Mouse (Mus musculus): ENCODE results near the gene Rag1.

Gene Rag1

DNA sequence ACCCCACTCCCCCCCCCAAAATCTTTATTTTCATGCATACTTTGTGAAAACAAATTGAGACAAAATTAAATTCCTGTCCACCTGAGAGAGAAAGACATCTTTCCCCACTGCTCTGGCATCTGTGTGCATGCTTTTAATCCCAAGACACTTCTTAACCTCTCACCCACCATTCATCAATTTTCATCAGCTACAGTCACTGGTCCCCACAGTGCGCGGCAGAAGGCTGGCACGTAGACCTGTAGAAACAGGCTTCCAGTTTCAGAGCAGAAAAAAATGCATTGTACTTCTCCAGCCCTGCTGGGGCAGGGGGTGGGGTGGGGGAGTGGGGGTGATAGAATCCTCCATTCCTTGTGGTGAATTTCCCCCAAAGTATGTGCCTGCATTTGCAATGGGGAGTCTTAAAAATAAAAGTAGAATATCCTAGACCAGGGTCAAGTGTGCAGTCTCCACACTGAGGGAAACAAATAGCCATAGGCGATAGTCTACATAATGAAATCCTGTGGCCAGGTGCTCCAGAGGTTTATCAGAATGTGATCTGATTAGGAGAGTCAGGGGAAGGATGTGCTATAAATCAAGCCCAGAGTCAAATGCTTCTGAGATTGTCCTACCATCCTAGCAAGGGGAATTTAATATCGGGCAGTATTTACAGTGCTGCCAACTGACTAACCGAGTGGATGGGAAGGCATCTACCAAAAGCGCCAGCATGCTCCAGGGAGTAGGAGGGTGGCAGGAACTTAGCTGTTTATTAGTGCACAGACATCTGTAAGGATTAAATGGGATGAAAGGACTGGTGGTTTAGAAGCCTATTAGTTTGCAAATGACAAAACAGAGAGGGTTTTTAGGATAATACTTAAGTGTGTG, 10.1 kb downstream of the Rag1 start:
- DNase-seq (ENCODE audit: low spot score), result no peak

DNA sequence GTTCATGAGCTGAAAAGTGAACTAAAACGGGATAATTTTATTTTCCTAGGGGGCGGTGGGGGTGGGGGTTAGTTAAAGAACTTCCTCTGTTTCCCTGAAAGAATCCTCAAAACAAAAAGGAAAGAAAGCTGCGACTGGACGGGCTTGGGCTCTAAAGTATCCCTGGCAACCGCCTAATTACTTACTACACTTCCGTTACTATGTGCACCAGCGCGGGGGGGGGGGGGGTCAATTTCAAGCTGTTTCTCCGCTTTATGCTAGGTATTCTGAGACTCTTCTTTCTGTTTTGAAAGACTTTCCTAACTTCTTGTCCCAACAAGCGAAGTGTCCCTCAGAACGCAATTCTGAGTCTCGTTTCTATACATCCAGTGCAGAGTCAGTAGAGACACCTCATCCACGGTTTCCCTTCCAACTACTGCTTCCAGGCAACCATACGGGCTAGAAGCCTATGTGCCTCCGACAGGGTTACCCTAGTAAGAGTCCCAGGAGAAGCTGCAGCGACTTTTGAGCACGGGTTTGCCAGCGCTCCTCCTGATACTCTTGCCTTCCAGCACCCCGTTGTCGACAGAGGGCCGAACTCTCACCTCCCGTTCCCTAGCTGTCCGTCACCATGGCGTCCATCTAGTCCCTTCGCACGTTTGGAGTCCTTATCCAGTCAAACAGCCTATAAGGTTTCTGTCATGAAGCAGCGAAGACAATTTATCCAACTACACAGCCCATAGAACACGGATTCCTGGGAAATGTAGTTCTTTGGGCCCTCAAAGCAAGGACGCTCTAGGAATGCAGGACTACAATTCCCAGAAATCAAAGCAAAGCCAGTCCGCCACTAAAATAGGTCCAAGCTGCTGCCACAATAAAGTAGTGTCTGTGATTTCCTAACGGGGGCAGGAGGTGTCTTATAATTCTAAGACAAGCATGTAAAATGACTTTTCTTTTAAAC, 20.7 kb downstream of the Rag1 start:
- DNase-seq (ENCODE audit: low spot score), result peak; percentile 19

DNA sequence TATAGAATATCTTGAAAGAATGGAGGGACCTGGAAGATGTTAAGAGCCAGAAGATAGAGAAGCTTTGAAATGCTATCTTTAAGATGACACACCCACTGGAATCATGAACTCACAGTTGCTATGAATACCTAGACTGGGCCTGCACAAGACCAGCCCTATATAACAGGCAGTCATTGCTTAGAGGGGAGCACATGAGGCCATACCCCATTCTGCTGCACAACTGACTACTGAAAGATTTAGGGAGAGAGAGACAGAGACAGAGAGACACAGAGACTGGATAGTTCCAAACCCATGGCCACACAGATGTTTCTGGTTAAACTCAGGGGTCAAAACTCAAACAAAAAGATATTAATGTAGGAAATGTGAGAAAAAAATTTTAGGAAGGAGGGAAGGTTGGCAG, 22.1 kb downstream of the Rag1 start:
- no peak for DNase-seq (ENCODE audit: low spot score)

DNA sequence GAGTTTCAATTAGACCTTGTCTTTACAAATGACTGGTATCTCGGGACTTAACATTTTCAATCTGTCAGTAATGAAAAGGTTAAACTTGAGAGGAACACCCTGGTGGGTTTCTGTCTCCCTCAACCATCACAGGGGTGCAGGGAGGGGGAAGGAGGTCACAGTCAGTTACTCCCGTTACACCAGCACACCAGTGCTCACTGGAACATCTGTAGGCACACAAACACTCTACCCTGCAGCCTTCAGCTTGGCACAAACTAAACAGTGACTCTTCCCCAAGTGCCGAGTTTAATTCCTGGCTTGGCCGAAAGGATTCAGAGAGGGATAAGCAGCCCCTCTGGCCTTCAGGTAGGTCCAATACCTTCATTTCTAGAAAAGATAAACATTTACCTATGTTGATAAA, 24.8 kb downstream of the Rag1 start, which contains the start of gene Rag2:
Rag2 (plus strand) TSS at position 193 of the 400 bp plus-strand sequence.
- DNase-seq (ENCODE audit: low spot score), result no peak

DNA sequence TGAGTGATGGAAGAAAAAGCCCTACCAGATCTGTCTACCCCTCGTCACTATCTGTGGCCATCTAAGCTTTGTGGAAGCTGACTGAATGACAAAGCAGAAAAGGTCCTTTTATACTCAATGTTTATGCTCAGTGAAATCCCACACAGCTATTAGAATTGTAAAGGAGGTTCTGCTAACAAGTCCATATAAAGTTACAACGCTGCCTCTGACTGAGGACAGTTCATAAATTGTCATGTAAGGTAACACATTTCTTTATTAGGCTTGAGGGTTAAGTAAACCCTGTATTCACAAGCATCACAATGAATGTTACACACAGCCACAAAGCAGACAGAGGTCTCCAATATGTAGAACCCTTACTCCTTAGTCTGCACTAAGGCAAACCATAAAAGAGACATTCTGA, 25.3 kb downstream of the Rag1 start:
- DNase-seq (ENCODE audit: low spot score), result no peak

DNA sequence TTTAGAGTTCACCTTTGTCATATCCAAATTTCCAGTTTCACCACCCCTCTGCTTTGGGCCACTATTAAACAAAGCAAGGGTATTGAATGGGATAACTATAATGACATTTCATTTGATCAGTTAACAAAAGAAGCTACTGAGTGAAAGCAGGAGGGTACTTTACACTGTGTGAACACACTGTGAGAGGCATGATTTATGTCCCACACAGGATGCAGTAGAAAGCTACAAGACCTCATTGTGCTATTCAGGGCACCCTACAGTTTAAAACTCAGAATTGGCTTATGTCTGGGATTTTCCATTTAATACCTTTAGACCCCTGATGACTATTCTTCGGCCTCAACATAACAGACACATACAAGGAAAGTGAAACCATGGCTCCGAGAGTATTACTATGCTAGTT, 26.3 kb downstream of the Rag1 start:
- DNase-seq (ENCODE audit: low spot score), result no peak

DNA sequence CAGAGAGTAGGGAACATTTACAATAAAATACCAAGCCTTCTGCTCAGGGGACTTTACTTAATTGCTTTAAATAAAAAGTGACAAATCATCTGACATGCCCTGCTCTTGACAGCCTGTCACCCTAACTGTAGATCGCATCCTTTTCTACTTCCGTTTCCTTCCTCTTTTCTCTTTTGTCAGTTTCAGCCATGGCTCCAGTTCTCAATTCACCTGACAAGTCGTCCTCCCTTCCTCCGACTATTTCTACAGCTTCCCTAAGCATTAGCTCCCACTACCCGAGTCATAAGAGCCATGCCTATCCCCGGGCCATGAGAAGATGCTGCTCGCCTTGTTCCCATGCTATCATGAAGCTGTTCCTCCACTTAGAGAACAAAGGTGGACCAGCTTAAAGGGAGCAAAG, 27.7 kb downstream of the Rag1 start:
- DNase-seq (ENCODE audit: low spot score), result no peak

DNA sequence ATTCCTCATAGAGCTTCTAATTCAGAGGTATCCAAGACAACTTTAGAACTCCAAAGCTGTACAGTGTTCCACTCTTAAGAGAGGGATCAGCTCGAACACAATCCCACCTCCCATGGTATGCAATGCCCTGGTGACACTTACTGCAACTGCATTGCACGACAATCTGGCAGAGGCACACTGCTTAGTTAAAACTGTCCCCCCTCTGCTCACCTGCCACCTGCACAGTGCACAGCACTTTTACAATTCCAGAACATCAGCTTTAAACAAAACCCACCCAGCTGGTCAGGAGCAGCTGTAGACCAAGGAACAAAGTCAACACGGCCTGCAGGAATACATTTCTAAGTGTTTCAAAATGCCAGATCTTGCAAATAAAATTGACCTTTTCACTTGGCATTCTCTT, 28.4 kb downstream of the Rag1 start:
- no peak for DNase-seq (ENCODE audit: low spot score)

DNA sequence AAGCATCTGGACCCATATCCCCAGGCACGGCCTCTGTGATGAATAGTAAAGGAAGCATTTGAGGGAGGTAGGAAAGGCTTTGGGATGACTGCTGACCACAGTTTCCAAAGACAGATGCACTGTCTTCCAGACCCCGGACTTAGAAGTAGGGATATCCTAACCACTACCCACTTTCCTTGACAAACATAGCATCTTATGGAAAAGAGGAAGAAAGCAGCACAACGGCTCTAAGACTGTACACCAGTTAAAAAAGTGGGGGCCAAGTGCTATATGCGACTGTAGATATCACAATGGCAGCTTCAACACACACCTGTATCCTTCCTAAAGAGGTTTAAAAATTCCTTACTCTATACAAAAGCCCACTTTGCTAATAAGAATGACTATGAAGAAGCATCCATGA, 30.9 kb downstream of the Rag1 start:
- no peak for DNase-seq (ENCODE audit: low spot score)

DNA sequence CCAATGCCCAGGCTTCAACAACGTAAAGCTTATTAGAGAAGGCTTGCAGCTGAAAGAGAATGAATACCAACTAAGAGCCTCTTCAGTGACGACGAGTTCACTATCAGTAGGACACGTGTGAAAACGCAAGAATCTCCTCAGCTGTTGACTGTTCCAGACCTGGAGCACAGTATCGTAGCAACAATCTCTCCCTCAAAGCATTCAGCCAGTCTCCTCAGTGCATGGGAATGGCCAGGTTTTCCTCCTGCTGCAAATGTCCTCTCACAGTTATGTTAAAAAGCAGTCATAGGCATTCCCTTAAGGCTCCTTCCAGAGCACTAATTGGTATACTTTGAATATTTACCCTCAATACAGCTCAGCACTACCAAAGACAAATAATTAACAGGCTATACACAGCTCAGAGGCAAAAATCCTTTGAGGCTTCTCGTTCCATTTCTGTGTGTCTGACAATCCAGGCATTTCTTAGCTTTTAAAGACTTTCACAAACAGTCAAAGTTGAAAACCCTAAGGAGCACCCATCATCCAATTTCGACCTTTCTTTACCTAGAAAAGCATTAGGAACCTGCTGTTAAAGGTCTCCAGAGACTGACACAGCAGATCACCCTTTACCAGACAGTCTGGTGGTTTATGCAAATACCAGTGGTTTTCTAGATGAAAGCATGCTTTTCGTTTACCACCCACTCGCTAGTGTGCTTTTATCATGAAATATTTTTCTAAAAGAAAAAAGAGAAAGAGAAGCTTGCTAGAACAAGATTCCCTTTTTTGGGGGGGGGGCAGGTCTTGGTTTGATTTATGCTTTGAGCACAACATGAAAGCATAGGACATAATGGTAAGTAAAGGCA, 33.6 kb downstream of the Rag1 start:
- DNase-seq (ENCODE audit: low spot score), result no peak

DNA sequence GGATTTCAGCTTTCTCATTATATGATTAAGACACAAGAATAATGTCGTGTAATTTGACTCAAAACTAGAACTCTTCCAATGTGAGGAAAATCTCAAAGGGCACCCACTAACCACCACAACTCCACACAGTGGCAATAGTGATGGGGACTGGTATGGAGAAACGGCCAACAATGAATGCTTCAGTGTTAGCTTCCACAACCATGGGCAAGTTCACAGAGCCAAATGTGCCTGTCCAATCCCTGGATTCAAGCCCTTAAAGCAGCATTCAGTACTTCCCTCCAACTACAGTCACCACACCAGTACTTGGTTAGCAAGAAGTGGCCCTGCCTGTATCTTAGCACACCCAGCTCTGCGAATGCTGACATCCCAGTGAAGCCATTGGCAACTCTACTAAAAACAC, 38.4 kb downstream of the Rag1 start:
- DNase-seq (ENCODE audit: low spot score), result no peak

DNA sequence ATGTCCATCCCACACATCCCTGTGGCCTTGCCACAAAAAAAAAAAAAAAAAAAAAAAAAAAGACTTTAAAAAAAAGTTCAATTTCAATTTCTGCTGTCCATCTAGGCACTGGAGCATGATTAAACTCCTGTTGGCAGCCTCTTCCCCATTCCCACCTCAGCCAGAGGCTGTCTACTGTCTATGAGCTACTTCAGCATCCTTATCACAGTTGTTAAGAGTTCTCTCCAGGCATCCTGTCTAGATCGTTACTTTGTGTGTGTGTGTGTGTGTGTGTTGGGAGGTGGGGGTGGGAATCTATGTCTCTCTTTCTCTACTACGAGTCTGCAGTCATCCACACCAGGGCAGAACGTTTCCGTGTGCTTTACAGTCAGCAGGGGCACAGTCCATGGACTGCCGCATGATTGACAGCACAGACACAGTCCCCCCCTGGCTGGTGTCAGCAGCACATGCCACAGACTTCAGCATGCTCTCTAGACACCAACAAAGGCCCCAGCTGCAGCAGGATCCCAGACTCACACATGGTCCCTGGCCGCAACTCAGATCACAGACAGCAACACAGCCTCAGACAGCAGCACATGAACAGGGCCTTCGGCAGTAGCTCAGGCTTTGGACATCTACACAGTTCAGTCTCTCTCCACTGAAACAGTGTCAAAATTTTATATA, 40.9 kb downstream of the Rag1 start:
- no peak for DNase-seq (ENCODE audit: low spot score)

DNA sequence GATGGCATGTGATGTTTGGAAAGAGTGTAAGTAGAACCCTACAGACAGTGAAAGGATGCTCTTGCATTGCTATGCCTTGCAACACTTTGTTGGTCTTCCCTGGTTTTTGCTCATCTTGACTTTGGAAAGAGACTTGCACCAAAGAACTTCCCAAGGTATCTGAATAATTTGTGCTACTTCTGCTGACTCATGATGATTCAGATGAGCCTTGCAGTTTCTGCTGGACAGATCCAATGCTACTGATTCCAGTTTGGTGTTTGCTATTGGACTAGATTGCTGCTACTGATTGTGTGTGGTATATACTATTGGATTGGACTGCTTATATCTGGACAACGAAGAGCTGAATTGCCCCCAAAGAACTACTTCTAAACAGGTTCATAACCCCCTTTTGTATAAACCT, 46.2 kb downstream of the Rag1 start:
- DNase-seq (ENCODE audit: low spot score), result no peak

DNA sequence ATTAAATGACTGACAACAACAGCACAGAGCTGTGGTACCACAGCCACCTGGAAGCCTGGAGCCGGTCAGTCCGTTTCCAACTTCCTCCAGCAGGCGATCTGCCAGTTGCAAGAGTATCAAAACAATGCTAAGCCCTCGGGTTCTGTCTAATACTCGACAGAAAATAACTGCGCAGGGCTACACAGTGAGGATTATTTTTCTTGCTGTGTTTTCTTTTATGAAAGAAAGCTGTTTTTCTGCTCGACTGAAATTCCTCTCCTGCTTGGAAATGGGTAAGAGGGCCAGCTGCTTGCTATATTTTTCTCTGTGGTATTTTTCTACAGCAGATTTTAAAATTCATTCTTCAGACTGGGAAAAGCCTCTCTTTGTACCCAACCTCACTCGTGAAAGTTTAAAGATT, 48.6 kb downstream of the Rag1 start:
- DNase-seq (ENCODE audit: low spot score), result no peak

DNA sequence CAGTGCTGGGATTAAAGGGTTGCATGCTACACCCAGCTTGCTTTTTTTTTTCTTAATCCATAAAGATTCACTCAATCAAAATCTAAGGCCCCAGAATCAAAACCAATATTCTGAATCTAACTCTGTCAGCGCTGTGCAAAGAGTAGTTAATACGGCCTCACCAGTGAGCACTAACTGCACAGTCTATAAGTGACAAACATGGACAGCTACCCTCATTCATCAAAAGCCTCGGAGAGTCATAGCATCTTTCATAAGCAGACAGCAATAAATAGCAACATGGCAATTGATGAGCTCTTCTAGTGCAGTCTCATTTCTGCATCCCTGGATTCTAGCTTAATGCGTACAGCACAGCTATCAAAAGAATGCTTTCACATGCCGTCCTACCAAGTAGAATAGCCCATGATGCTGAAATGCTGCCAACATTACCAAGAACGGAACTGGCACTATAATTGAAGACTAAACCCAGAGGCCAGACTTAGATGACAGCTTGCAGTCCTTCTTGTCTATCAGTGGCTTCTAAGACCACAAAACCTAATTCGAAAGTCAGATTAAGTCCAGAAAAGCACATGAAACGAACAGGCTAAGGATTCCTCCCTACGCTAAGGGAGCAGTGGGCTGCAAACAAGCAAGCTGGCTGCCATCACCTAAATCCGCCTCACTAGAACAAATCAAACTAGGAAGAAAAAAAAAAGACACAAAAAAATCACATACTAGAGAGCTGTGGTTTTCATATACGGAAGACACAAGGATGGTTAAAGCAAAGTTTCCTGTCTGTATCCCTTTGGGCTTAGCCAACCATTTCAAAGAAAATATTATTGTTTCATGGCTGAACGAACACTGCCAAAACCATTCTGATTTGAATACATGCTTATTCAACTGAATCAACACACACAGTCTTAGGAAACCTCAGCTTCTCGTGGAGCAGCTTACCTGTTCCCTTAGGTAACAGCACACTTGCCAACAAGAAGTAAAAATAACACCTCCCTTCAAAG, 50.8 kb downstream of the Rag1 start:
- DNase-seq (ENCODE audit: low spot score), result no peak

DNA sequence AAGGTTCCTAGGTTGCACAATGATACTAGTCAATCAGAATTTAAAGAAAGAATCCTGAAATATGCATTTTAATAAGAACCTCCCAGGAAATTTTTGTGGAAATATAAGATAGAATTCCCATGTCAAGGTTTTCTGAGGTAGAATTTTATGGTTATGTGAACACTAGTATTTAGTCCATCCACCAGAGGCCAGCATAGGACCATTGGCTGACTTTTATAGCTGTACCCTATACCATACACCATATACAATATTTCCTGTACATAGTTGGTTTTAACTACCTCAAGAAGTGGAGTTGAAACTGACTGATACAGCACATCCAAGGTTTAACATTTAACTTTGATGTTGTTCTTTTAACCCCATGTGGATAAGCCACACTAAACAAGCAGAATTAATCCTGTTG, 52.1 kb downstream of the Rag1 start:
- no peak for DNase-seq (ENCODE audit: low spot score)

DNA sequence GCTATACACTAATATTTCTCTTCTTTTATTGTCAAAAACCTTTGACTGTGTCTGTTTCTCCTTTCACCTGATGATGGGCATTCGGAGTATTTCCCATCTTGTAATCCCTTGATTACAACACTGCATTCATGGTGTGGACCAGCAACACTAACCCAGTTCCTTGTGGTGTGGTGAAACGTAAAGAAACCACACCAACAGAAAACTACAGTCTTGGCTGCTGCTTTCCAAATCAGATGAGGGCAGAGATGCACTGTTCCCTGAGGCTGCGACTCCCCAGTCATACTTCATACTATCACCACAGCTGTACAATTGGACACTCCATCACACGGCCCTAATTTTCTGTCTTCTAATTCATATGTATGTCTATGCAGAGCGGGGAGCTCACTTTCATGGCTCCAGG, 54.6 kb downstream of the Rag1 start:
- DNase-seq (ENCODE audit: low spot score), result no peak

DNA sequence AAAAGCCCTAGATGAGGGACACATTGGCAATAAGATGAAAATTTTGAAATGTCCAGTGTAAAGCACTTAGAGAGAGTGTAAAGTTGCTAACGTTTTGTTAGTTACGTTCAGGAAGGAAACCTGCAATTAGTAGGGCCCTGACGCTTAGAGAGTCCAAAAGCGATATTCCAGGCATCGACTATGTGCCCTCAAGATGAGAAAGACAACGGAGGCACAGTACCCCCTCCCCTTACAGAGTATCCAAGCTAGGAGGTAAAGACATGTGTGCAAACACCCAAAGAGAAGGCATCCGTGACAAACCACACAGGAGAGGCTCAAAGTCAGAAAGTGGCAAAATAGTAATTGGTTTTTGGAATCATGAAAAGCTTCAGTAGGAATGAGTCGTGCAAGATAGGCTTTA, 56.4 kb downstream of the Rag1 start:
- no peak for DNase-seq (ENCODE audit: low spot score)

DNA sequence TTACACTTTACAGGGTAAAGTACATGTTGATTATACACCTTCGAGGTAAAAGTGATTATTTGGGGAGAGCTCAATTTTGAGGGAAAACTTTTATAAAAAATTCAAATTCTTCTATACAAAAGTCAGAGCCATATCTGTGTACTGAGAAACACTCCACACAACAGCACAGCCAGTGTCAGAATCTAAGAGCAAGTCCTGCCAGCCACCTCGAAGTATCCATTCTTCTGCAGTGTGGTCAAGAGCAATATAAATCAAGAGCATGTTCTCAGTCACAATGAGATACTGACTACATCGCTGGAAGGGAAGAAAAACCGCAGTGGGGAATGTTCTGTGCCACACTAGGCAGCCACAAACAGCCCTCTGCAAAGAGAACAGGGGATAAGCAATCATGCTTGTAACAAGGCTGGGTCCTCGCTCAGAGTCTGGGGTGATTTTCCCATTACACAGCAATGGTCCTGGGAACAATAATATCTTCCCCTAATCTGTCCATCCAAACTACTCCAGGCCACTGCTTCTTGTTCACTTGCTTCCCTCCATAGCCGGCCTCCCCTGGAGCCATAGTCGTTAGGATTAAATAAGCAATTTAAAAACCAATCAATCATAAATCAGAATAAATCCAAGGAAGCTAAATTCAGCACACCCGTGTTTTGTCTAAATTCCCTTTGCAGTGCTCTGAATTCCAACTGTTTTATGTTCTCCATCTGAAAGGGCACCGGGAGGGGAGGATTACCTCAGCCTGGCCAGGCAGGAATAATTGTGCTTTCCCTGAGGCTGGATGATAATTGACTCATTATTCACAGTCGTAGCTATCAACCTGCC, 57.1 kb downstream of the Rag1 start:
- no peak for DNase-seq (ENCODE audit: low spot score)

DNA sequence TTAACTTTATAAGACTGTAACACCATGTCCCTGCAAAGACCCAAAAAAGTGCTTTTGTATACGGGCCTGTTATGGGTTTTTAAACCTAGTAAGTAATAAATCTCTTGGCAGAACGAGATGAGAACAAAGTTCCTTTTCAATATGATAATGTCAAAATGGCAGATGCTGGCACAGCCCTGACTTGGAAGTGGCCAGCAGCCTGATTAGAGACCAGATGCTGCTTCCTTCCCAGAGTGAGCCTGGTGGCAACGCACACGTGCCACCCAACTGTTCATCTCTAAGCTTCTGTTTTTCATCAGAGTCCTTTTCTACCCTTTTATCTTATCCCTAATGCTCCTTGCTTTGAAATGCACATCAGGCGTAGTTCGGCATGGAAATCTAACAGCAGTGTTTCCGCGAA, 57.9 kb downstream of the Rag1 start:
- no peak for DNase-seq (ENCODE audit: low spot score)

All from spleen, adult 12 weeks (tissue).